Mouse (Mus musculus) heart, postnatal 0 days (tissue): ENCODE data around the gene Kdelc1. TPM values are rescaled to one million over a fixed set of nuclear protein-coding genes. Genes with fewer than 3 reads are reported as not detected.

Source experiments
- ATAC-seq: fragments of 200-750 bp; cut with Nextera tagmentation; 2 replicates; pipeline ENCODE4 v1.8.0; 2017; ENCODE audit warnings: low read depth, moderate number of reproducible peaks, moderate library complexity; ENCODE audit not compliant: insufficient read depth
- DNase-seq: peaks from one replicate; pipeline ENCODE4 v3.0.0-alpha.2; 2016; ENCODE audit warnings: low spot score
- H3K27ac ChIP-seq: fragments of 300-500 bp; sonication (generic); 2 replicates; pipeline ENCODE4 v1.5.1; 2014; ENCODE audit warnings: low read depth, mild to moderate bottlenecking
- H3K27me3 ChIP-seq: fragments of 300-500 bp; sonication (generic); 2 replicates; pipeline ENCODE4 v1.6.1; 2014; ENCODE audit warnings: low read length, mixed read lengths; ENCODE audit not compliant: control insufficient read depth, insufficient read depth
- H3K36me3 ChIP-seq: fragments of 300-500 bp; sonication (generic); replicated peaks from 2 replicates; pipeline ENCODE4 v1.6.1; 2014; ENCODE audit warnings: low read length, mixed read lengths; ENCODE audit not compliant: control insufficient read depth, insufficient read depth
- H3K4me1 ChIP-seq: fragments of 300-500 bp; sonication (generic); 2 replicates; pipeline ENCODE4 v1.6.1; 2014; ENCODE audit warnings: antibody characterized with exemption; ENCODE audit not compliant: control insufficient read depth, insufficient read depth
- H3K4me2 ChIP-seq: fragments of 300-500 bp; sonication (generic); 2 replicates; pipeline ENCODE4 v1.6.1; 2014; ENCODE audit warnings: low read depth, mild to moderate bottlenecking, low read length, moderate library complexity
- H3K4me3 ChIP-seq: fragments of 300-500 bp; sonication (generic); 2 replicates; pipeline ENCODE4 v1.5.1; 2014; ENCODE audit warnings: low read depth, low read length
- H3K9ac ChIP-seq: fragments of 300-500 bp; sonication (generic); replicated peaks from 2 replicates; pipeline ENCODE4 v1.6.1; 2014; ENCODE audit warnings: low read depth, low read length, mixed read lengths
- H3K9me3 ChIP-seq: fragments of 300-500 bp; sonication (generic); replicated peaks from 2 replicates; pipeline ENCODE4 v1.6.1; 2016; ENCODE audit warnings: low read length; ENCODE audit not compliant: control insufficient read depth
- CTCF ChIP-seq: IDR thresholded peaks from 2 replicates; pipeline ENCODE4 v1.5.1; 2016; ENCODE audit warnings: antibody characterized with exemption, control low read depth, low read depth
- EP300 ChIP-seq: IDR thresholded peaks from 2 replicates; pipeline ENCODE4 v1.6.1; 2016; ENCODE audit warnings: antibody characterized with exemption, low read depth
- WGBS: fragments of 180-500 bp; shearing (Covaris S2); extraction: QIAGEN DNeasy Blood & Tissue Kit; methylation state at CpG from one replicate; pipeline ENCODE4 v1.1.7; 2014; 5-methylcytosine and 5-hydroxymethylcytosine counted together
- polyA plus RNA-seq: library from polyadenylated mRNA; unstranded; fragments of >200 nt; fragmentation: Nextera tagmentation; extraction: Ambion mirVana; gene quantifications from 2 replicates; pipeline ENCODE4 v1.2.1, GENCODE M21; 2015
- total RNA-seq: library from RNA; depleted of rRNA; stranded (reverse); fragments of >200 nt; gene quantifications from 2 replicates; pipeline ENCODE4 v1.2.3, GENCODE M21; 2014; ENCODE audit warnings: low replicate concordance

Gene Kdelc1
- total and polyA plus RNA-seq, 2 experiments from 2014 or later = 14.2 to 25.4 TPM

GRCm38 (mm10) chr1:44155287-44155686, 36.7 kb upstream of the Kdelc1 start:
- DNase-seq (no peak), ATAC-seq (no peak)
- WGBS = 96% methylated on average over 4 of the region's 4 CpGs
- Histone ChIP-seq H3K9me3 (no peaks in the 10 kb centered on the region), H3K27ac (no peak overlapping the region), H3K4me2 (no peak overlapping the region), H3K4me3 (no peak overlapping the region), H3K9ac (no peak overlapping the region), H3K27me3 (no peaks in the 10 kb centered on the region), H3K4me1 (no peaks in the 10 kb centered on the region), H3K36me3 (peaks cover 25% of the 10 kb centered on the region)
- no peak for TF ChIP-seq EP300
- peak; percentile 12; the same call in 1 of the 2 replicates for TF ChIP-seq CTCF

GRCm38 (mm10) chr1:44148706-44149105, 30.1 kb upstream of the Kdelc1 start:
- WGBS = 38% methylated on average over 6 of the region's 6 CpGs
- no peak for TF ChIP-seq EP300
- 0 out of 2 replicates have a peak, but pooled peaks have one; percentile 1 for TF ChIP-seq CTCF

GRCm38 (mm10) chr1:44147563-44148381, 29.2 kb upstream of the Kdelc1 start, which contains the start of gene Ercc5:
Gene Ercc5, plus strand, starts transcription at chr1:44147744.
- DNase-seq (peak; percentile 94), ATAC-seq (peak; percentile 96)
- Histone ChIP-seq H3K9me3 (no peaks in the 10 kb centered on the region), H3K27ac (peak within 1 kb of the TSS; percentile 93), H3K4me2 (peak within 1 kb of the TSS; percentile 66), H3K27me3 (no peaks in the 10 kb centered on the region), H3K4me3 (peak within 1 kb of the TSS; percentile 83), H3K36me3 (peaks cover 7% of the 10 kb centered on the region), H3K4me1 (peaks cover 4% of the 10 kb centered on the region; the same call in 1 of the 2 replicates), H3K9ac (peak within 1 kb of the TSS; percentile 84)
- WGBS = under 1% methylated on average over 66 of the region's 66 CpGs
- TF ChIP-seq CTCF (no peak), EP300 (peak; percentile 57; the same call in 1 of the 2 replicates)

More at GRCm38 (mm10) chr1:44148706-44149105, 30.1 kb upstream of the Kdelc1 start:
- Histone ChIP-seq H3K4me3 (peak overlapping the region; percentile 83), H3K27ac (0 out of 2 replicates have a peak overlapping the region, but pooled peaks have one; percentile 93), H3K4me2 (peak overlapping the region; percentile 66), H3K4me1 (peaks cover 4% of the 10 kb centered on the region; the same call in 1 of the 2 replicates), H3K36me3 (no peaks in the 10 kb centered on the region), H3K27me3 (no peaks in the 10 kb centered on the region), H3K9ac (peak overlapping the region; percentile 84), H3K9me3 (no peaks in the 10 kb centered on the region)
- DNase-seq (no peak), ATAC-seq (no peak)

- no peak overlapping the region for H3K9ac ChIP-seq
- no peak for ATAC-seq
- H3K9me3 ChIP-seq = no peaks in the 10 kb centered on the region
- no peaks in the 10 kb centered on the region for H3K27me3 ChIP-seq
- no peak for DNase-seq
- 79% methylated on average over 5 of the region's 5 CpGs for WGBS
- H3K4me3 ChIP-seq = no peak overlapping the region
- H3K4me2 ChIP-seq = no peak overlapping the region
- TF ChIP-seq CTCF = no peak
- TF ChIP-seq EP300 = no peak
- no peak overlapping the region for H3K27ac ChIP-seq
- no peaks in the 10 kb centered on the region for H3K4me1 ChIP-seq
- H3K36me3 ChIP-seq = peaks cover 35% of the 10 kb centered on the region
Observed at GRCm38 (mm10) chr1:44142747-44143146, 24.1 kb upstream of the Kdelc1 start.

GRCm38 (mm10) chr1:44140232-44140631, 21.6 kb upstream of the Kdelc1 start:
- Histone ChIP-seq H3K4me1 (no peaks in the 10 kb centered on the region), H3K9ac (no peak overlapping the region), H3K4me2 (no peak overlapping the region), H3K27me3 (no peaks in the 10 kb centered on the region), H3K27ac (no peak overlapping the region), H3K9me3 (no peaks in the 10 kb centered on the region), H3K4me3 (no peak overlapping the region), H3K36me3 (peaks cover 47% of the 10 kb centered on the region)
- no peak for ATAC-seq
- TF ChIP-seq CTCF (no peak), EP300 (no peak)
- DNase-seq = no peak
- 81% methylated on average over 4 of the region's 4 CpGs for WGBS
